Comparison of ENCODE assay signal across 8 mouse cellular contexts in the genomic region with DNA sequence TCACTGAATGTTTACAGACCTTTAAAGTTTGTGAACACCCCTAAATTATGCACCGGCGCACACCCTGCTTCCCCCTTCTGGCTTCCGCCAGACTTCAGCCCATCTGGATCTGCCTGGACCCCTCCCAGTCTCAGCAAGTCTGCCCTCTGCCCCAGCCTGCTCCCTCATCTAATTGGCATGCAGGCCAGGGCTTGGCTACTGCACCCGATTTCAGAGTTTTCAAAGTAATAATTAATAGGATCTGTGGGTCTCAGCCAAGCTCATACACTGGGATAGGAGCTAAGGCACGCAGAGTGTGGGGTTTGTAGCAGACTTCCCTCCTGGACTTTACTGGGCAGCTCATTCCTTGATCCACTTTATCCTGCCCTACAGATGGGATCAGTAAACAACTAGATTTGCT. TPM values are rescaled to one million over a fixed set of nuclear protein-coding genes. Genes with fewer than 3 reads are reported as not detected.
DNase-seq lines count a peak whose midpoint lies in the region; ATAC-seq lines count a peak whose summit lies in the region.
"Had no signal": no experiment of that assay in that cellular context is flagged by ENCODE, and none has a peak within 500 bp of the region (broad histone marks: within the 10 kb centered on the region; RNA-seq: fewer than 3 reads in every experiment).

No protein-coding gene starts in this region.

- DNase-seq in lung, adult 18-20 months = no peak
- no peak for DNase-seq in intestine, embryonic 14.5 days (ENCODE audit: low spot score)
- DNase-seq in kidney, adult 9 months = peak; percentile 95
- no peak for DNase-seq in right cerebral cortex, postnatal 25 days
- DNase-seq in cerebellum, adult 11 months = no peak

- ATAC-seq in lung, embryonic 15.5 days (ENCODE audit: borderline replicate concordance, extremely low read depth, low FRiP score, low TSS enrichment) = 0 out of 2 replicates have a peak, but pooled peaks have one; percentile 14
- ATAC-seq in intestine, embryonic 14.5 days (replicated peaks; ENCODE audit: low FRiP score, low TSS enrichment, low read depth) = peak; percentile 22; the same call in 1 of the 2 replicates
- no peak for ATAC-seq in limb, embryonic 15.5 days (ENCODE audit: insufficient number of reproducible peaks, low FRiP score, low TSS enrichment, low read depth)

- no peaks in the 10 kb centered on the region for H3K27me3 ChIP-seq in lung, embryonic 15.5 days
- H3K27me3 ChIP-seq in intestine, embryonic 14.5 days (replicated peaks; ENCODE audit: control insufficient read depth, insufficient read depth, low read length) = no peaks in the 10 kb centered on the region
- no peaks in the 10 kb centered on the region for H3K27me3 ChIP-seq in limb, embryonic 15.5 days

- no peak overlapping the region for H3K9ac ChIP-seq in lung, embryonic 15.5 days
- no peak overlapping the region for H3K9ac ChIP-seq in intestine, embryonic 14.5 days (ENCODE audit: low read length)
- H3K9ac ChIP-seq in limb, embryonic 15.5 days = no peak overlapping the region

- H3K36me3 ChIP-seq in lung, embryonic 15.5 days = no peaks in the 10 kb centered on the region
- H3K36me3 ChIP-seq in intestine, embryonic 14.5 days (ENCODE audit: control insufficient read depth, insufficient read depth, low read length) = 0 out of 2 replicates have a peak, but pooled peaks cover 4% of the 10 kb centered on the region
- H3K36me3 ChIP-seq in limb, embryonic 15.5 days = peaks cover 7% of the 10 kb centered on the region

- no peak overlapping the region for H3K27ac ChIP-seq in lung, embryonic 15.5 days
- no peak overlapping the region for H3K27ac ChIP-seq in intestine, embryonic 14.5 days (ENCODE audit: low read depth)
- peak overlapping the region; percentile 44; the same call in 1 of the 2 replicates for H3K27ac ChIP-seq in limb, embryonic 15.5 days

- H3K4me2 ChIP-seq in lung, embryonic 15.5 days = no peak overlapping the region
- no peak overlapping the region for H3K4me2 ChIP-seq in intestine, embryonic 14.5 days (ENCODE audit: low read length)
- no peak overlapping the region for H3K4me2 ChIP-seq in limb, embryonic 15.5 days

- H3K4me1 ChIP-seq in lung, embryonic 15.5 days = peaks cover 35% of the 10 kb centered on the region
- peaks cover 16% of the 10 kb centered on the region for H3K4me1 ChIP-seq in intestine, embryonic 14.5 days (replicated peaks; ENCODE audit: control insufficient read depth, insufficient read depth, low read length)
- peaks cover 45% of the 10 kb centered on the region for H3K4me1 ChIP-seq in limb, embryonic 15.5 days

- H3K9me3 ChIP-seq in lung, embryonic 15.5 days = no peaks in the 10 kb centered on the region
- no peaks in the 10 kb centered on the region for H3K9me3 ChIP-seq in intestine, embryonic 14.5 days (ENCODE audit: control insufficient read depth, low read length)
- H3K9me3 ChIP-seq in limb, embryonic 15.5 days = no peaks in the 10 kb centered on the region

- 46% methylated on average over 5 of the region's 5 CpGs for WGBS in lung, embryonic 15.5 days
- 55% methylated on average over 5 of the region's 5 CpGs for WGBS in intestine, embryonic 14.5 days
- WGBS in limb, embryonic 15.5 days = 27% methylated on average over 5 of the region's 5 CpGs

- no peak overlapping the region for H3K4me3 ChIP-seq in lung, embryonic 15.5 days
- H3K4me3 ChIP-seq in intestine, embryonic 14.5 days (ENCODE audit: low read depth, low read length) = no peak overlapping the region
- no peak overlapping the region for H3K4me3 ChIP-seq in limb, embryonic 15.5 days
- H3K4me3 ChIP-seq: myocyte had no signal

RNA-seq across cellular contexts. Expression of a gene that starts 11.4 kb away (rescaled TPM):
- 5.3 TPM in 2 replicates for polyA plus RNA-seq in lung, embryonic 15.5 days (2015; fragmentation: Nextera tagmentation; extraction: Ambion mirVana)
- 1.5 and 2.1 TPM in 2 replicates for polyA plus RNA-seq in intestine, embryonic 14.5 days (2014; fragmentation: Nextera tagmentation; extraction: Ambion mirVana)
- 1.3 and 1.6 TPM in 2 replicates for polyA plus RNA-seq in limb, embryonic 15.5 days (2015; fragmentation: Nextera tagmentation; extraction: Ambion mirVana)
- polyA plus RNA-seq: myocyte had no signal
